Mouse (Mus musculus) CH12.LX (cell line): ENCODE measurements at regions not wholly inside any gene's neighbourhood (a gene's known extent, or its start where the extent isn't known, plus 50 kb on each side); places are given as distances from the start of the nearest gene placed in this dataset.

ENCODE experiments used
- DNase-seq: peaks from one replicate; pipeline ENCODE4 v3.0.0-alpha.2; 2013; ENCODE audit errors: extremely low read depth
- H3K27ac ChIP-seq: 2 replicates; pipeline ENCODE4 v1.5.1; 2012; ENCODE audit warnings: low read depth, mild to moderate bottlenecking, control low read depth, moderate library complexity; ENCODE audit not compliant: insufficient read depth
- H3K27me3 ChIP-seq: replicated peaks from 2 replicates; pipeline ENCODE3; 2012; ENCODE audit warnings: inconsistent platforms
- H3K36me3 ChIP-seq, 2 experiments: replicated peaks in 1 of 2; 2 replicates each; pipeline versions ENCODE3 to v1.6.1; 2012; ENCODE audit warnings: inconsistent platforms in 1 of 2, low read length in 1 of 2, mild to moderate bottlenecking in 1 of 2, mixed read lengths in 1 of 2, moderate library complexity in 1 of 2; ENCODE audit not compliant: control insufficient read depth in 1 of 2, insufficient read depth in 1 of 2
- H3K4me1 ChIP-seq, 2 experiments: 2 replicates each; pipeline ENCODE4 v1.6.1; 2012; ENCODE audit warnings: inconsistent platforms in 1 of 2, moderate library complexity in 1 of 2; ENCODE audit not compliant: insufficient read depth in 2 of 2, control insufficient read depth in 1 of 2
- H3K4me2 ChIP-seq: 2 replicates; pipeline ENCODE4 v1.6.1; 2012; ENCODE audit warnings: low read depth, mild to moderate bottlenecking, control low read depth; ENCODE audit not compliant: poor library complexity, insufficient read depth, severe bottlenecking
- H3K4me3 ChIP-seq, 3 experiments: fragments of 150-350 bp in 1 of 3; sonication (generic) in 1 of 3; replicated peaks in 1 of 3; 2 replicates each; pipeline versions ENCODE3 to v1.5.1; 2011 to 2012; ENCODE audit warnings: low read depth in 2 of 3, low read length in 2 of 3, mild to moderate bottlenecking in 2 of 3, moderate library complexity in 2 of 3, control low read depth in 1 of 3, improper control_type of control experiment in 1 of 3, inconsistent platforms in 1 of 3, mixed read lengths in 1 of 3; ENCODE audit not compliant: poor library complexity in 1 of 3
- H3K79me2 ChIP-seq: replicated peaks from 2 replicates; pipeline ENCODE4 v1.6.1; 2012; ENCODE audit warnings: mild to moderate bottlenecking, moderate library complexity; ENCODE audit not compliant: control insufficient read depth, poor library complexity, insufficient read depth, severe bottlenecking; ENCODE audit errors: extremely low read depth
- H3K9ac ChIP-seq: 2 replicates; pipeline ENCODE4 v1.6.1; 2012; ENCODE audit warnings: low read depth, mild to moderate bottlenecking, control low read depth, moderate library complexity; ENCODE audit not compliant: insufficient read depth
- H3K9me3 ChIP-seq: replicated peaks from 2 replicates; pipeline ENCODE3; 2012; ENCODE audit warnings: low read length, inconsistent platforms, mixed read lengths
- CHD1 ChIP-seq: IDR thresholded peaks from 2 replicates; pipeline ENCODE4 v1.6.1; 2012; ENCODE audit warnings: low read depth, low read length, improper control_type of control experiment, inconsistent platforms
- CHD2 ChIP-seq: IDR thresholded peaks from 2 replicates; pipeline ENCODE4 v1.6.1; 2011; ENCODE audit warnings: low read length, improper control_type of control experiment
- CTCF ChIP-seq, 2 experiments: IDR thresholded peaks in 1 of 2; conservative IDR thresholded peaks in 1 of 2; 2 replicates each; pipeline ENCODE4 v1.5.1; 2011 to 2012; ENCODE audit warnings: low read depth in 2 of 2, low read length in 2 of 2, improper control_type of control experiment in 1 of 2, inconsistent platforms in 1 of 2, mild to moderate bottlenecking in 1 of 2, moderate library complexity in 1 of 2
- E2F4 ChIP-seq: IDR thresholded peaks from 2 replicates; pipeline ENCODE4 v1.6.1; 2011; ENCODE audit warnings: low read depth, low read length, improper control_type of control experiment; ENCODE audit not compliant: insufficient replicate concordance
- ELF1 ChIP-seq: IDR thresholded peaks from 2 replicates; pipeline ENCODE4 v1.6.1; 2014; ENCODE audit warnings: low read depth, mild to moderate bottlenecking, inconsistent platforms, low read length, improper control_type of control experiment
- EP300 ChIP-seq: IDR thresholded peaks from 2 replicates; pipeline ENCODE4 v1.6.1; 2011; ENCODE audit warnings: low read length, improper control_type of control experiment
- GABPA ChIP-seq: IDR thresholded peaks from 2 replicates; pipeline ENCODE4 v1.6.1; 2012; ENCODE audit warnings: low read depth, low read length, improper control_type of control experiment, inconsistent platforms; ENCODE audit not compliant: insufficient replicate concordance
- HCFC1 ChIP-seq: IDR thresholded peaks from 2 replicates; pipeline ENCODE4 v1.6.1; 2012; ENCODE audit warnings: low read depth, mild to moderate bottlenecking, inconsistent platforms, low read length, improper control_type of control experiment
- IRF4 ChIP-seq: IDR thresholded peaks from 2 replicates; pipeline ENCODE4 v1.6.1; 2014; ENCODE audit warnings: low read depth, mild to moderate bottlenecking, inconsistent platforms, low read length, improper control_type of control experiment
- JUND ChIP-seq: conservative IDR thresholded peaks from 2 replicates; pipeline ENCODE4 v1.6.1; 2011; ENCODE audit warnings: low read depth, low read length, improper control_type of control experiment
- MAFK ChIP-seq: IDR thresholded peaks from 2 replicates; pipeline ENCODE4 v1.6.1; 2011; ENCODE audit warnings: low read length, improper control_type of control experiment; ENCODE audit not compliant: insufficient replicate concordance
- MAZ ChIP-seq: IDR thresholded peaks from 2 replicates; pipeline ENCODE4 v1.6.1; 2012; ENCODE audit warnings: low read depth, mild to moderate bottlenecking, inconsistent platforms, low read length, improper control_type of control experiment, moderate library complexity
- MYC ChIP-seq: IDR thresholded peaks from 2 replicates; pipeline ENCODE4 v1.6.1; 2011; ENCODE audit warnings: low read depth, mild to moderate bottlenecking, improper control_type of control experiment, low read length
- NELFE ChIP-seq: IDR thresholded peaks from 2 replicates; pipeline ENCODE4 v1.6.1; 2011; ENCODE audit warnings: low read depth, low read length, improper control_type of control experiment
- NRF1 ChIP-seq: IDR thresholded peaks from 2 replicates; pipeline ENCODE4 v1.6.1; 2014; ENCODE audit warnings: low read depth, mild to moderate bottlenecking, inconsistent platforms, low read length, improper control_type of control experiment, moderate library complexity
- PAX5 ChIP-seq: IDR thresholded peaks from 2 replicates; pipeline ENCODE4 v1.6.1; 2012; ENCODE audit warnings: low read length, inconsistent platforms, mixed read lengths
- POLR2A ChIP-seq: IDR thresholded peaks from 2 replicates; pipeline ENCODE4 v1.6.1; 2011; ENCODE audit warnings: low read depth, mild to moderate bottlenecking, improper control_type of control experiment, low read length
- POLR2AphosphoS2 ChIP-seq: IDR thresholded peaks from 2 replicates; pipeline ENCODE4 v1.6.1; 2011; ENCODE audit warnings: low read depth, low read length, improper control_type of control experiment
- RAD21 ChIP-seq: IDR thresholded peaks from 2 replicates; pipeline ENCODE4 v1.6.1; 2011; ENCODE audit warnings: low read depth, mild to moderate bottlenecking, low read length, improper control_type of control experiment, moderate library complexity
- SIN3A ChIP-seq: IDR thresholded peaks from 2 replicates; pipeline ENCODE4 v1.6.1; 2012; ENCODE audit warnings: low read length, improper control_type of control experiment, inconsistent platforms
- SMC3 ChIP-seq: IDR thresholded peaks from 2 replicates; pipeline ENCODE4 v1.6.1; 2011; ENCODE audit warnings: low read depth, low read length, improper control_type of control experiment
- TBP ChIP-seq: conservative IDR thresholded peaks from 2 replicates; pipeline ENCODE4 v1.6.1; 2011; ENCODE audit warnings: low read depth, low read length, improper control_type of control experiment
- TCF12 ChIP-seq: IDR thresholded peaks from 2 replicates; pipeline ENCODE4 v1.6.1; 2014; ENCODE audit warnings: low read depth, mild to moderate bottlenecking, inconsistent platforms, low read length, improper control_type of control experiment
- UBTF ChIP-seq: IDR thresholded peaks from 2 replicates; pipeline ENCODE4 v1.6.1; 2012; ENCODE audit warnings: low read depth, mild to moderate bottlenecking, inconsistent platforms, low read length, improper control_type of control experiment, moderate library complexity
- USF2 ChIP-seq: conservative IDR thresholded peaks from 2 replicates; pipeline ENCODE4 v1.6.1; 2011; ENCODE audit warnings: low read depth, low read length, improper control_type of control experiment
- ZC3H11A ChIP-seq: IDR thresholded peaks from 2 replicates; pipeline ENCODE4 v1.6.1; 2012; ENCODE audit warnings: low read depth, mild to moderate bottlenecking, inconsistent platforms, low read length, improper control_type of control experiment
- ZMIZ1 ChIP-seq: IDR thresholded peaks from 2 replicates; pipeline ENCODE4 v1.6.1; 2012; ENCODE audit warnings: low read depth, mild to moderate bottlenecking, inconsistent platforms, low read length, improper control_type of control experiment
- ZNF384 ChIP-seq: IDR thresholded peaks from 2 replicates; pipeline ENCODE4 v1.6.1; 2012; ENCODE audit warnings: low read depth, low read length, improper control_type of control experiment, inconsistent platforms
- dilution Hi-C: fragments of 300-500 bp; cut with MboI; formaldehyde crosslinking; loops from 2 replicates; pipeline ENCODE4 v1.14.3; 2020; ENCODE audit warnings: low sequenced_read_pairs; ENCODE audit not compliant: extremely low pct_unique_long_range_greater_than_20kb, extremely low pct_ligation_motif_present
- in situ Hi-C: fragments of 300-500 bp; cut with MboI; formaldehyde crosslinking; loops from 3 replicates; pipeline ENCODE4 v1.14.3; 2019; ENCODE audit warnings: low sequenced_read_pairs, low pct_ligation_motif_present, low pct_unique_long_range_greater_than_20kb, mixed read lengths

DNA sequence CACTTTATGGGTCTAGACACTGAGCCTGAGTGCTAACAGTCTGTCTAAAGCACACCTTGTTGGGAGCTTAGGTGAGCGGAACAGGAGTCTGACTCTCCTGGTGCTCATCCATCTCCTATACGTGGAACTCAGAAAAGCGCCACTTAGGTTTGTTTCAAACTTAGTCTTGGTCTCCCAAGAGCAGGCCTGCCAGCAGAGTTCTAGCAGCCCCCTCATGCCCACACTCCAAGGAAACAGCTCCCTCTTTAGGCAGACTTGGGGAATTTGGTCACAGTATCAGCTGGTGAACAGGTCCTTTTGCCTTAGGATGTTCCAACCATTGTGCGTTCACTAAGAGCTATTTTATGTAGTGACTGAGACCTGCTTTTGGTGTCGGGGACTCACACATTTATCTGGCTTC, 173.0 kb upstream of the Ado start:
- H3K27me3 ChIP-seq, result no peaks in the 10 kb centered on the region
- DNase-seq, result peak; percentile 57
- no peaks in the 10 kb centered on the region for H3K79me2 ChIP-seq
- H3K4me2 ChIP-seq, result no peak overlapping the region
- dilution Hi-C loops, result no loop called here
- no peaks in the 10 kb centered on the region for H3K36me3 ChIP-seq
- H3K9me3 ChIP-seq, result no peaks in the 10 kb centered on the region
- TF ChIP-seq ZC3H11A (peak; percentile 63), SMC3 (peak; percentile 90), IRF4 (no peak; the same call in 1 of the 2 replicates), CTCF (conservative IDR thresholded peaks at IDR 0.05 in 1 of 2, IDR thresholded peaks at IDR 0.05 in 1 of 2; ENCODE audit: low read depth in 2 of 2, low read length in 2 of 2) (peak; percentile 42 to 80; a peak in 3 of 4 replicates), NRF1 (no peak), RAD21 (peak; percentile 94), ELF1 (no peak)
- TF ChIP-seq, all 38 proteins: peak for 4
- H3K4me1 ChIP-seq, result 0 out of 4 replicates have a peak, but pooled peaks cover 0 to 2% of the 10 kb centered on the region in 2 experiments
- H3K27ac ChIP-seq, result no peak overlapping the region
- H3K4me3 ChIP-seq, result no peak overlapping the region
- H3K9ac ChIP-seq, result no peak overlapping the region
- in situ Hi-C loops, result no loop called here

DNA sequence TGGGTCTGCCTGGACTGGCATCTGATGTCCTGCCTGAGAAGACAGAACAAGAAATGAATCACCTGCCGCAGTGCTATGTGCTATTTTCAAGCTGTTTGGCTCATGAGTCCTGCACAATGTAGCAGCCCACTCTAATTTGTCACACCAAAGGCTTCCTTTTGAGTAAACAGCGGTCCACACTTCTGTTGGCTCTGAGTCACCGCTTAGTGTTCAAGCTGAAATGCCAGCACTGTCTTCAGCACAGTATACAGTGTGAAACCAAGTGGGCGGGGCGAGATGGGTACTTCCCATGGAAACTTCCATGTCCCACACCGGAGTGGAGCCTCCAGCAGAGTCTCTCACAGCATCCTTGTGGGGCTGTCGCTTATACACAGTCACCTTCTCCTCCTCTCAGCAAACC, 168.8 kb upstream of the Ado start:
- in situ Hi-C loops, result no loop called here
- H3K9ac ChIP-seq, result no peak overlapping the region

DNA sequence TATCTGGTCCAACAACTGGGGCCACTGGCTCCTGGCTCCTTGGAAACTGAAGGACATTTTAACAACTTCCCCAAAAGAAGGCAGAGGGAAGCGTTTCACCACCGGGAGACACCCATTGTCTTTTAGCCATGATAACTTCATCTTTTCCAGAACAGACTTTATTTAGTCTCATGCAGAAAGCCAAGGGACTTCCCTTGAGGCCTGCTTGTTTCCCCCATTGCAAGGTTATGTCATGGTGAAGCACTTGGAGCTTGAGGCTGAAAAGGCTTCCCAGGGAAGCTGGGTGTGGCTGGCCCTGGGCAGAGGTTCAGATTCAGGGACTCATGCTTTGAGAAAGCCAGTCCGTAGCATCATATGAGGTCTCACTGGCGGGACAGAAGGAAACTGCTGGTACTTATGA, 166.3 kb upstream of the Ado start:
- Histone ChIP-seq H3K4me1 (peaks cover 0 to 2% of the 10 kb centered on the region in 2 experiments; a peak in 1 of 4 replicates), H3K27me3 (no peaks in the 10 kb centered on the region), H3K79me2 (no peaks in the 10 kb centered on the region), H3K9ac (no peak overlapping the region), H3K36me3 (no peaks in the 10 kb centered on the region), H3K4me3 (no peak overlapping the region), H3K9me3 (peaks cover 7% of the 10 kb centered on the region), H3K4me2 (no peak overlapping the region), H3K27ac (no peak overlapping the region)
- TF ChIP-seq POLR2AphosphoS2 (no peak), MAFK (no peak), E2F4 (no peak), SMC3 (no peak), SIN3A (no peak), HCFC1 (no peak), CHD2 (no peak), EP300 (no peak), PAX5 (no peak), ZMIZ1 (no peak), CHD1 (no peak), POLR2A (no peak), GABPA (no peak), NRF1 (no peak), TBP (no peak), TCF12 (no peak), USF2 (no peak), ZNF384 (no peak), RAD21 (no peak), MAZ (no peak)
- DNase-seq, result no peak
- dilution Hi-C loops, result no loop called here
- in situ Hi-C loops, result no loop called here

More for the DNA sequence above, 168.8 kb upstream of the Ado start:
- Histone ChIP-seq H3K36me3 (no peaks in the 10 kb centered on the region), H3K4me2 (no peak overlapping the region), H3K27ac (no peak overlapping the region), H3K4me3 (no peak overlapping the region), H3K79me2 (no peaks in the 10 kb centered on the region), H3K4me1 (peaks cover 0 to 2% of the 10 kb centered on the region in 2 experiments; a peak in 1 of 4 replicates), H3K27me3 (no peaks in the 10 kb centered on the region), H3K9me3 (no peaks in the 10 kb centered on the region)
- DNase-seq, result no peak
- dilution Hi-C loops, result no loop called here
- TF ChIP-seq ELF1 (no peak), NRF1 (no peak), NELFE (no peak), MYC (no peak), JUND (no peak), UBTF (no peak)
